Mouse (Mus musculus) CH12.LX (cell line): Measurements from ENCODE around the gene Rgs12.

ENCODE experiments used
- CTCF ChIP-seq, 2 experiments: IDR thresholded peaks in 1 of 2; conservative IDR thresholded peaks in 1 of 2; 2 replicates each; pipeline ENCODE4 v1.5.1; 2011 to 2012; ENCODE audit warnings: low read depth in 2 of 2, low read length in 2 of 2, improper control_type of control experiment in 1 of 2, inconsistent platforms in 1 of 2, mild to moderate bottlenecking in 1 of 2, moderate library complexity in 1 of 2
- POLR2A ChIP-seq: IDR thresholded peaks from 2 replicates; pipeline ENCODE4 v1.6.1; 2011; ENCODE audit warnings: low read depth, mild to moderate bottlenecking, improper control_type of control experiment, low read length
- POLR2AphosphoS2 ChIP-seq: IDR thresholded peaks from 2 replicates; pipeline ENCODE4 v1.6.1; 2011; ENCODE audit warnings: low read depth, low read length, improper control_type of control experiment

GRCm38 (mm10) chr5:34908726-34909633 lies 40.3 kb upstream of the Rgs12 start:
- no peak for TF ChIP-seq POLR2A
- TF ChIP-seq CTCF (conservative IDR thresholded peaks at IDR 0.05 in 1 of 2, IDR thresholded peaks at IDR 0.05 in 1 of 2; ENCODE audit: low read depth in 2 of 2, low read length in 2 of 2): no peak
- TF ChIP-seq POLR2AphosphoS2: no peak
